Mouse (Mus musculus) cerebellum, postnatal 10 days (tissue): Measurements from ENCODE around the gene Map4.
"Not testable (repeated sequence)": the region's sequence is repeated elsewhere in the genome, so short reads cannot be mapped to it uniquely, and the experiment has no call there.

Experiments
- DNase-seq, 2 experiments: peaks; one replicate each; pipeline ENCODE4 v3.0.0; 2021; ENCODE audit warnings: mixed read lengths in 2 of 2

The Map4 gene

GRCm38 (mm10) chr9:110070358-110070757, 139.1 kb downstream of the Map4 start:
- peak; percentile 81 to 82 for DNase-seq

GRCm38 (mm10) chr9:110071011-110071410, 139.8 kb downstream of the Map4 start:
- peak in 1 of 2 experiments; percentile 9 for DNase-seq

GRCm38 (mm10) chr9:110071843-110072242, 140.6 kb downstream of the Map4 start:
- DNase-seq: peak; percentile 90 to 93

GRCm38 (mm10) chr9:110076468-110076867, 145.2 kb downstream of the Map4 start:
- not testable (repeated sequence) for DNase-seq

GRCm38 (mm10) chr9:110081066-110081465, 149.8 kb downstream of the Map4 start:
- peak in 1 of 2 experiments; percentile 20 for DNase-seq

GRCm38 (mm10) chr9:110084201-110084964, 153.1 kb downstream of the Map4 start:
- peak; percentile 37 to 44 for DNase-seq

- no peak for DNase-seq
Observed at GRCm38 (mm10) chr9:110085693-110086092, 154.4 kb downstream of the Map4 start.

- peak; percentile 30 to 34 for DNase-seq
Observed at GRCm38 (mm10) chr9:110093303-110093702, 162.0 kb downstream of the Map4 start.

GRCm38 (mm10) chr9:110094761-110095160, 163.5 kb downstream of the Map4 start:
- DNase-seq: no peak

- no peak for DNase-seq
Observed at GRCm38 (mm10) chr9:110097791-110098190, 166.5 kb downstream of the Map4 start.

GRCm38 (mm10) chr9:110100627-110101600, 169.7 kb downstream of the Map4 start:
- peak; percentile 98 for DNase-seq

GRCm38 (mm10) chr9:110116353-110116976, 185.2 kb downstream of the Map4 start:
- no peak for DNase-seq

GRCm38 (mm10) chr9:110116977-110117778, 185.9 kb downstream of the Map4 start, which contains the start of gene Smarcc1:
Gene Smarcc1, plus strand, starts transcription at chr9:110117708.
- DNase-seq: peak; percentile 92 to 94

GRCm38 (mm10) chr9:110117779-110118139, 186.5 kb downstream of the Map4 start, which contains the start of gene Dhx30:
Gene Dhx30, minus strand, starts transcription at chr9:110117830.
- no peak for DNase-seq

- DNase-seq: no peak
Observed at GRCm38 (mm10) chr9:110118249-110118648, 187.0 kb downstream of the Map4 start.

- DNase-seq: no peak
Observed at GRCm38 (mm10) chr9:110121424-110121823, 190.2 kb downstream of the Map4 start.

GRCm38 (mm10) chr9:110123322-110123721, 192.1 kb downstream of the Map4 start:
- DNase-seq: no peak

GRCm38 (mm10) chr9:110124008-110124540, 192.8 kb downstream of the Map4 start:
- DNase-seq: not testable (repeated sequence)

- DNase-seq: peak in 1 of 2 experiments; percentile 13
Observed at GRCm38 (mm10) chr9:110130896-110131524, 199.8 kb downstream of the Map4 start.

GRCm38 (mm10) chr9:110131525-110132197, 200.4 kb downstream of the Map4 start:
- peak; percentile 100 for DNase-seq
